Mouse (Mus musculus) kidney, adult 8-10 months (tissue): ENCODE data around the gene Rbbp8nl.
"Not testable (repeated sequence)": the region's sequence is repeated elsewhere in the genome, so short reads cannot be mapped to it uniquely, and the experiment has no call there.

Experiments used
- DNase-seq, 2 experiments: peaks; one replicate each; pipeline ENCODE4 v3.0.0; 2022

Rbbp8nl gene

GRCm38 (mm10) chr2:180279321-180279720 is 10.4 kb downstream of the Rbbp8nl start:
- DNase-seq: no peak

GRCm38 (mm10) chr2:180277773-180278320 is 11.8 kb downstream of the Rbbp8nl start:
- DNase-seq: no peak

GRCm38 (mm10) chr2:180276851-180277259 is 12.8 kb downstream of the Rbbp8nl start:
- DNase-seq: no peak

GRCm38 (mm10) chr2:180276385-180276784 is 13.3 kb downstream of the Rbbp8nl start:
- no peak for DNase-seq

GRCm38 (mm10) chr2:180275836-180276235 is 13.8 kb downstream of the Rbbp8nl start:
- peak; percentile 81 to 89 for DNase-seq

- DNase-seq: no peak
Measured at GRCm38 (mm10) chr2:180274523-180274922, 15.2 kb downstream of the Rbbp8nl start.

GRCm38 (mm10) chr2:180273394-180274244 is 16.1 kb downstream of the Rbbp8nl start, which contains the start of gene Cables2:
Gene Cables2, minus strand, starts transcription at chr2:180273496.
- DNase-seq: peak; percentile 95

GRCm38 (mm10) chr2:180272884-180273321 is 16.8 kb downstream of the Rbbp8nl start:
- peak; percentile 54 to 61 for DNase-seq

GRCm38 (mm10) chr2:180271804-180272395 is 17.8 kb downstream of the Rbbp8nl start:
- DNase-seq: no peak

- no peak for DNase-seq
Measured at GRCm38 (mm10) chr2:180270537-180271255, 19.0 kb downstream of the Rbbp8nl start.

GRCm38 (mm10) chr2:180269329-180269728 is 20.4 kb downstream of the Rbbp8nl start:
- no peak for DNase-seq

DNA sequence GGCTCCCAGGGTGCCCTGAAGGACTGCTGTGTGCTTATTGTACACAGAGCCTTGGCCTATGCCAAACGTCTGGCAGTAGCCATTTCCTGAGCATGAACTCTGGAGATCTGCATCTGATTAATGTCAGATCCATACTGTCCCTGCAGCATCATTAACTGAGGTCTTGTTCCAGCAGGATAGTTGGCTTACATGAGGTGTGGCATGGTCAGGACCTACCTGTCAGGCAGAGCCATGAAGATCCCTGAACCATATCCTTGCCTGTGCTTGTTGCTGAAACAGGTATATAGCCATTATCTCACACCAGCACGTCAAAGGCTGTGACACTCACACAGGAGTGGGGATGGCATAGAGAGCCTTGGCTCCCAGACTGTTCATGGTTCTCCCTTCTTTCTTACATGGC is 21.7 kb downstream of the Rbbp8nl start:
- no peak for DNase-seq

GRCm38 (mm10) chr2:180262891-180263290 is 26.8 kb downstream of the Rbbp8nl start:
- no peak for DNase-seq

DNA sequence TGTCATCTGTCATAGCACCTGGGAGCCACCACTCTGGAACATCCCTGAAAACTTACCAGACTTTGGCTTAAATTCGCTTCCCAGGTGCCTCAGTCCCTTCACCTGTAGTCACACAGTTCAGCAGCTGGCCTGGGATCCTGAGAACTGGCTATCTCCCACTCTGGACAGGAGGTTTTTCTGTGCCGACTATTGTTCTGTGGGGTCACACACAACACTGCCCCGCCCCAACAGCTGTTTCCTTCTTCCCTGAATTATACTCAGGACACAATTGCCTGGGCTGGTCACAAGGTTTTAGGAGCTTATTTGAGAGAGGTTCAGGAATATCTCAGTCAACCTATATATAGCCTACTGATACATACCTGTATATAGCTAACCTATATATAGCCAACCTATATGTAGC is 27.2 kb downstream of the Rbbp8nl start:
- peak in 1 of 2 experiments; percentile 47 for DNase-seq

- DNase-seq: no peak
Measured at GRCm38 (mm10) chr2:180261901-180262300, 27.8 kb downstream of the Rbbp8nl start.

DNA sequence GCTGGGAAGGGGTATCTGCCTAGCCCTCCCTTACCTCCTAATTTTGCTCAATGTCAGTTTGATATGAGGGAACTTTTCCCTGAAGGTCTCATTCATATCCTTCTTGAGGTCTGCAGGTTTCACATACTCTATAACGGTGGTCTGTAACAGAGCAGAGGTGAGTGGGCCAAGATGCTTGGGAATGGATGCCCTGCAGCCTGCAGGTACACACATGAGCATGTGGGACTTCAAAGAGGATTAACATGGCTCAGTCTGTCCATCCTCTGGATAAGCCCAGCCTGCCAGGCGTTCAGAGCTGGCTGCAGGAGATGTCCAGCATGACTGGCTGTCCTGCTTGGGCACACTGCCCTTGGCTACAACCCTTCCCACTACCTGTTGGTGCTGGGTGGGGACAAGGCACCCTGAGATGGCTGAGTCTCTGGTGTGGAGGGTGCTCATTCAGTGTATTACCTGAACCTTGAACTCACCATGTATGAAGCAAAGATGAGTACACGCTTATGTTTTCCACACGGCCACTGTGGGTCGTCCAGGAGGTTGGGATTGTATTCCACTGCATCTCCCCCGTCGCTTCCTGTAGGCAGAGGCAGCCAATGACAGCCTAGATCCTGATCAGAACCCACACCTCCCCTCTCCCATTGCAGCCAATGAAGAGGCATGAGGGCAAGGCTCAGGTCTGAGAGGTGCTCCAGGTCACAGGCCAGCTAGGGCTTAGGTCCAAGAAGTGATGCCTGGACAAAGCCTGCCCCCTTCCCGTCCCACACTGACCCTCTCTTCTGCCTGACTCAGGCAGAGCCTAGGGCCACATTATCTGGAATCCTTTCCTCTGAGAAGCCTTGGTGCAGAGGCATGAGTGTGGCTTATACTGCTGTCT is 28.8 kb downstream of the Rbbp8nl start:
- DNase-seq: no peak

GRCm38 (mm10) chr2:180259826-180260609 is 29.7 kb downstream of the Rbbp8nl start:
- not testable (repeated sequence) for DNase-seq

- DNase-seq: not testable (repeated sequence)
Measured at GRCm38 (mm10) chr2:180258951-180259484, 30.7 kb downstream of the Rbbp8nl start.

DNA sequence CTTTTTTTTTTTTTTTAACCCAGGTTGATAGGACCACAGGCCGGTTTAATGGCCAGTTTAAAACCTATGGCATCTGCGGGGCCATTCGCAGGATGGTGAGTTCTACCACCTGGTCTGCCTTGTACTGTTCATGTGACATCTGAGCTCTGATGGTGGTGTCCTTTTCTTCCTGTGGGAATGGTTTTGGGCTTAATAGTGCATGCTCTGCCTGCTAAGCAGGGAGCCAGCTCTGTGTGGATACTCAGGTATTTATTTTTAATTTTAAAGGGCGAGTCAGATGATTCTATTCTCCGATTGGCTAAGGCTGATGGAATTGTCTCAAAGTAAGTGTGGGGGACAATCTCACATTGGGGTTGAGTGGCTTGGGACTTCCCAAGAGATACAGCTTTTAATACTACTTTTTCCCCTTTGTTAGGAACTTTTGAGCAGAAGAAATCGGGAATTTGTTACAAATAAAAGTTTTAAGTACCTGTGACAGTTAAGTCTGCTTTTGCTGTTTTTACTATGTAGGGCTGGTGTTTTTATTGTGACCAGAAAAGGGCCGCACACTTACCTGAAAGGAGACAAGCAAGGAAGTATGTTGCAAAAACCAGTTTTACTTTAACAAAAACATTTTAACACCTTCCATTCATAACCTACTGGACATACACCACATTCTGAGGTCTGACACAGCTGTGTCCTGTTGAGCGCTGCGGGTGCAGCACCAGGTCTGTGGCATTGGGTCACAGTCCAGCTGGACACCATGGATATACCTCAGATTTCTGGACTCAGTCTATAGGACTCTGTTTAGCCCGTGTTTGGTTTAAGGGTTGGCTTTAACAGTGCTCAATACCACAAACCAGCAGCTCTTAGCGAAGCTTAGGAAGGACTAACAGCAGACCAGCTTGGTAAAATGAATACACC is 31.5 kb downstream of the Rbbp8nl start:
- DNase-seq: no peak

GRCm38 (mm10) chr2:180257001-180257521 is 32.6 kb downstream of the Rbbp8nl start, which contains the start of gene Rps21:
Gene Rps21, plus strand, starts transcription at chr2:180257377.
- peak; percentile 98 to 99 for DNase-seq
